Comparison of ENCODE assay signal across 17 mouse cellular contexts in the genomic region with DNA sequence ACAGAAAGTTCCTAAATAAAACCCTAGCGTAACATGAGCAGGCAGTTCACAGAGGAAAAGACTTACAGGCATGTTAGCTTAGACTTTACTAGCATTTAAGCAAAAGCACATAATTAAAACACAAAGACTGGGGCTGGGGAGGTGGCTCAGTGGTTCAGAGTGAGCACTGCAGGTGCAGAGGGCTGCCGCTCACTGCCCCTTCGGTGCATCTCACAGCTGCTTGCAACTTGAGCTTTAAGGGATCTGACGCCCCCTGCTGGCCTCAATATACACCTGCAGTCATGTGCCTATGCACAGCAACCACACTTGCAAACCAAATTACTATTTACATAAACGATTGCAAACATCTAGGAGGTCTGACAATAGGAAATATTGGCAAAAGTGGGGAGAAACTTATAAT.
A peak's percentile ranks its signal among the peaks of the same experiment; 100 is the strongest.
DNase-seq lines count a peak whose midpoint lies in the region; ATAC-seq and TF ChIP-seq lines count a peak whose summit lies in the region.
"Had no signal": no experiment of that assay in that cellular context is flagged by ENCODE, and none has a peak within 500 bp of the region (broad histone marks: within the 10 kb centered on the region; RNA-seq: fewer than 3 reads in every experiment).

No protein-coding gene starts in this region.

- no peak for TF ChIP-seq EP300 in liver, embryonic 14.5 days (IDR thresholded peaks at IDR 0.05; ENCODE audit: low read depth)

- H3K27me3 ChIP-seq in liver, embryonic 14.5 days (ENCODE audit: control insufficient read depth, insufficient read depth, low read length) = no peaks in the 10 kb centered on the region
- no peaks in the 10 kb centered on the region for H3K27me3 ChIP-seq in limb, embryonic 12.5 days
- H3K27me3 ChIP-seq: heart, embryonic 13.5 days; hindbrain, embryonic 15.5 days; neural tube, embryonic 15.5 days had no signal

- TF ChIP-seq CTCF in liver, embryonic 14.5 days (IDR thresholded peaks at IDR 0.05; ENCODE audit: low read depth) = peak; percentile 43

- 66% methylated on average over 5 of the region's 5 CpGs for WGBS in liver, embryonic 14.5 days (ENCODE audit: insufficient replicate concordance)
- 62% methylated on average over 5 of the region's 5 CpGs for WGBS in limb, embryonic 12.5 days

- H3K9me3 ChIP-seq in liver, embryonic 14.5 days (ENCODE audit: control insufficient read depth, low read length) = no peaks in the 10 kb centered on the region
- H3K9me3 ChIP-seq in limb, embryonic 12.5 days = 0 out of 2 replicates have a peak, but pooled peaks cover 3% of the 10 kb centered on the region
- H3K9me3 ChIP-seq: hindbrain, embryonic 15.5 days; neural tube, embryonic 15.5 days had no signal

- ATAC-seq in liver, embryonic 14.5 days (ENCODE audit: insufficient read depth) = no peak
- peak; percentile 80; the same call in 1 of the 2 replicates for ATAC-seq in limb, embryonic 12.5 days (ENCODE audit: insufficient number of reproducible peaks, insufficient read depth, low FRiP score, low TSS enrichment, low read depth)
- ATAC-seq: midbrain, embryonic 16.5 days had no signal

- no peak overlapping the region for H3K9ac ChIP-seq in liver, embryonic 14.5 days (replicated peaks)
- H3K9ac ChIP-seq in limb, embryonic 12.5 days (replicated peaks) = no peak overlapping the region
- H3K9ac ChIP-seq: heart, embryonic 13.5 days; hindbrain, embryonic 15.5 days; neural tube, embryonic 15.5 days had no signal

- DNase-seq in liver, embryonic 14.5 days (ENCODE audit: low read depth in 3 of 3, low spot score in 3 of 3) = no peak
- DNase-seq in liver (no peak), ES-CJ7 (ENCODE audit: low read depth, low spot score) (peak; percentile 65)
- DNase-seq in CD4-positive helper T cell, adult 2 months (ENCODE audit: low read depth, low spot score) = peak; percentile 7
- no peak for DNase-seq in spleen, adult 18-20 months
- DNase-seq in neural tube, embryonic 10.5 days (ENCODE audit: extremely low spot score, low spot score) = no peak
- DNase-seq: adrenal gland, postnatal 10 days; gastrocnemius, postnatal 36 days; kidney, postnatal 10 days; left cerebral cortex, postnatal 4 days; lung, postnatal 4 days; right cerebral cortex, adult 18-20 months had no signal

- no peak overlapping the region for H3K27ac ChIP-seq in liver, embryonic 14.5 days
- H3K27ac ChIP-seq in limb, embryonic 12.5 days = peak overlapping the region; percentile 23; the same call in 1 of the 2 replicates
- H3K27ac ChIP-seq: heart, embryonic 13.5 days; hindbrain, embryonic 15.5 days; neural tube, embryonic 15.5 days had no signal

- no peak overlapping the region for H3K4me3 ChIP-seq in liver, embryonic 14.5 days (ENCODE audit: insufficient read depth in 1 of 2, low read depth in 2 of 2, low read length in 2 of 2)
- H3K4me3 ChIP-seq in limb, embryonic 12.5 days (replicated peaks) = no peak overlapping the region
- H3K4me3 ChIP-seq: heart, embryonic 13.5 days; hindbrain, embryonic 15.5 days; neural tube, embryonic 15.5 days had no signal

- H3K4me1 ChIP-seq in liver, embryonic 14.5 days (replicated peaks; ENCODE audit: control insufficient read depth in 2 of 2, insufficient read depth in 2 of 2, low read length in 1 of 2) = no peaks in the 10 kb centered on the region
- H3K4me1 ChIP-seq in limb, embryonic 12.5 days (replicated peaks) = no peaks in the 10 kb centered on the region
- H3K4me1 ChIP-seq: heart, embryonic 13.5 days; hindbrain, embryonic 15.5 days; neural tube, embryonic 15.5 days had no signal

- H3K4me2 ChIP-seq in liver, embryonic 14.5 days (ENCODE audit: low read depth) = no peak overlapping the region
- no peak overlapping the region for H3K4me2 ChIP-seq in limb, embryonic 12.5 days
- H3K4me2 ChIP-seq: heart, embryonic 13.5 days; hindbrain, embryonic 15.5 days; neural tube, embryonic 15.5 days had no signal

- no peaks in the 10 kb centered on the region for H3K36me3 ChIP-seq in liver, embryonic 14.5 days (replicated peaks; ENCODE audit: control insufficient read depth, insufficient read depth, low read depth)
- H3K36me3 ChIP-seq in limb, embryonic 12.5 days = no peaks in the 10 kb centered on the region
- H3K36me3 ChIP-seq: heart, embryonic 13.5 days; hindbrain, embryonic 15.5 days; neural tube, embryonic 15.5 days had no signal

Comparison
In these comparisons a context has a peak if more than half of its experiments do, and no peak if none do; other contexts are left out.
1. DNase-seq: peak in CD4-positive helper T cell, adult 2 months (single experiment) and ES-CJ7 (single experiment); none in liver, embryonic 14.5 days (0 of 3), liver (single experiment), spleen, adult 18-20 months (0 of 2) and neural tube, embryonic 10.5 days (single experiment).